Mouse (Mus musculus): Measurements from ENCODE around the gene Nol12. TPM values are rescaled to one million over a fixed set of nuclear protein-coding genes. Genes with fewer than 3 reads are reported as not detected.
A peak's percentile ranks its signal among the peaks of the same experiment; 100 is the strongest.

The Nol12 gene
- polyA plus RNA-seq, 1 experiment from 2014 or later = 46.7 TPM

DNA sequence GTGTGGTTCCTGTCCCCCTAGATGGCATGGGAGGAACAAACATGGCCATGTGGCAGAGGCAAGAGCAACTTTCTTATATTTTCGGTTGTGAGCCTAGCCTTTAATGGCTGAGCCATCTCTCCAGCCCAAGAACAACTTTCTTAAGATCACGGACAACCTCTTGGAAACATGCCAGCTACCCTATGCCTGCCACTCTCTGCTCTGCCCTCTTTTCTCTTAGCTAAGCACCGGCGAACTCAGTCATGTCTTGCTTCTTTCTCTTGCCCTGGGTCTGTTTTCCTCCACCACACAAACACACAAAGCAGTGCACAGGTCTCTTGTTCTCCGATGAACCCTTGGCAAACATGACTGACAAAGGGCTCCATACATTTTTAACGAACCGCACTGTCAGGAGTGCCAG, 11.5 kb downstream of the Nol12 start:
- TF ChIP-seq CTCF (IDR thresholded peaks at IDR 0.05) = no peak
- H3K27me3 ChIP-seq = no peaks in the 10 kb centered on the region
- DNase-seq (ENCODE audit: low read depth, low spot score) = no peak
- ChIA-PET POLR2A (no interaction called here), CTCF (no interaction called here)
- in situ Hi-C loops (cut with MboI; ENCODE audit: low pct_unique_long_range_greater_than_20kb) = no loop called here
- ATAC-seq = no peak

DNA sequence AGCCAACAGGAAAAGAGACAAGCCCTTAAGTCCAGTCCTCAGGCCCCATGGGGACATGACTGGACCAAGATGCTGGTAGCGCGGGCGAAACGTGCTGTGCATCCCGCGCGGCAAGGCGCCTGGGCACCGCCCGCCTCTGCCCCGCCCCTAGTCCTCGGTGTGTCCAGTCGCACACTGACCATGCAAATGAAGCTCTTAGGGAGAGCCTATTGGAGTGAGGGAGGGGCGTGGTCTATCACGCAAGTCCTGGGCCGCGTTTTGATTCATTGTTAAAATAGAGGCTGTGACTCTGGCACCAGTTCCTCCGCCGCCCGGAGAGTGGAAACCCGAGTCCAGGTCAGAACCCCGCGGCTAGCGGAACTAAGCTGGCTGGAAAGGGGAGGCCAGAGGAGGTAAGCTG, 12.9 kb downstream of the Nol12 start, which contains the start of gene Triobp:
Gene Triobp (plus strand): TSS at position 68 of the 400 bp plus-strand sequence.
- TF ChIP-seq CTCF (IDR thresholded peaks at IDR 0.05) = no peak

DNA sequence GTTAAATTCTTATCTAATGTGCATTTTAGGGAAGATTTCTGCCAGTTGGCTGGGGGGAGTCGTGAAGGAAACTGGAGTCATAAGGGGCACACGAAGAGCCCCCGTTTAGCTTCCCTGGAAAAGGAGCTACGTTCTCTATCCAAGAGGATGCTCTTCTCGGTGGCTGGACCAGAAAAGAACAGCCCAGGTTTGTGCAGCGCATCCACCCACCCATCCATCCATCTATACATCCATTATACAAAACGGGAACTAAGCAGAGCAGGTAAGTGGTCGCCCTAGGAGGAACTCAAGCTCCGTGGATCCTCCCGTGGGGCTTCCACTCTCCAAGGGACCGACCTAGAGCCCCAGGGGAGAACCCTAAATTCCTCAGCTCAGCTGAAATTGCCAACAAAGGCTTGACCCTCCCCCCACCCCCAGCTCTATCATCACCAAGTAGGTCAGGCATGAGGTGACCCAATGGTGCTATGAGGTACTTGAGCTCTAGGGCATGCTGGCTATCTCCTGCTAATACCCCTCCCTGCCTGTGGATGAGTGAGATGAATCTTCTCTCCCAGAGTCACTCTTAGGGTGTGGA, 13.5 kb downstream of the Nol12 start:
- CTCF ChIA-PET = interaction anchor here (0.8 to 1.3 kb wide), 4 partner anchors 12 to 90 kb away, joined by 3 to 5 read pairs (median 4); no protein-coding TSS in a partner anchor
- POLR2A ChIA-PET = interaction anchor here (0.7 to 0.9 kb wide), 2 partner anchors 14 to 35 kb away, joined by 3 to 4 read pairs; no protein-coding TSS in a partner anchor
- H3K27me3 ChIP-seq = no peaks in the 10 kb centered on the region
- TF ChIP-seq CTCF (IDR thresholded peaks at IDR 0.05) = no peak
- DNase-seq (ENCODE audit: low read depth, low spot score) = no peak
- no peak for ATAC-seq
- in situ Hi-C loops (cut with MboI; ENCODE audit: low pct_unique_long_range_greater_than_20kb) = no loop called here

More for the DNA sequence above, 12.9 kb downstream of the Nol12 start, which contains the start of gene Triobp:
- no peaks in the 10 kb centered on the region for H3K27me3 ChIP-seq
- ChIA-PET POLR2A (interaction anchor here (0.9 to 1.1 kb wide), 2 partner anchors 32 to 35 kb away, joined by 4 read pairs; no protein-coding TSS in a partner anchor), CTCF (interaction anchor here (1.0 to 1.3 kb wide), 3 partner anchors 32 to 91 kb away, joined by 3 to 5 read pairs (median 4); no protein-coding TSS in a partner anchor)
- peak; percentile 92 for ATAC-seq
- in situ Hi-C loops (cut with MboI; ENCODE audit: low pct_unique_long_range_greater_than_20kb) = no loop called here
- no peak for DNase-seq (ENCODE audit: low read depth, low spot score)

DNA sequence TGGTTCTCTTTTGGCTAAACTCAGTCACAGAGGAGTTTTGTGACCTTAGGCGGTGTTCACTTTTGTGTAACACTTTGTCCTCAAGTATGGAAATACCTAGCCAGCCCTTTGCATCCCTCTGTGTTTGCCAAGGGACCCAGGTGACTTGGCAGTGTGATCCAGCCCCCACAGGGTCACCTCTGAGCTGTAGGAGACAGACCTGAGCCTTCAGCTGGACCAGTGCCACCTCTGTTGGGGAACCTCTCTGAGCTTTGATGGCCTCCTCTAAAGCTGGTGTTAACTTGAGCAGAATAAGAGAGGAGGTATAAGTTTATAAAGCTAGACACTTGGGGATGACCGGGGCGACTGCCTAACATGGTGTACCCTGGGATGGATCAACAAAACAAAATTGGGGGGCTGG, 14.2 kb downstream of the Nol12 start:
- H3K27me3 ChIP-seq = no peaks in the 10 kb centered on the region
- DNase-seq (ENCODE audit: low read depth, low spot score) = no peak
- ATAC-seq = no peak
- ChIA-PET POLR2A (interaction anchor here (0.7 kb wide), 1 partner anchor 13 kb away, joined by 3 read pairs; no protein-coding TSS in a partner anchor), CTCF (interaction anchor here (0.8 to 1.5 kb wide), 4 partner anchors 11 to 89 kb away, joined by 3 to 4 read pairs (median 4); no protein-coding TSS in a partner anchor)
- in situ Hi-C loops (cut with MboI; ENCODE audit: low pct_unique_long_range_greater_than_20kb) = no loop called here
- no peak for TF ChIP-seq CTCF (IDR thresholded peaks at IDR 0.05)

DNA sequence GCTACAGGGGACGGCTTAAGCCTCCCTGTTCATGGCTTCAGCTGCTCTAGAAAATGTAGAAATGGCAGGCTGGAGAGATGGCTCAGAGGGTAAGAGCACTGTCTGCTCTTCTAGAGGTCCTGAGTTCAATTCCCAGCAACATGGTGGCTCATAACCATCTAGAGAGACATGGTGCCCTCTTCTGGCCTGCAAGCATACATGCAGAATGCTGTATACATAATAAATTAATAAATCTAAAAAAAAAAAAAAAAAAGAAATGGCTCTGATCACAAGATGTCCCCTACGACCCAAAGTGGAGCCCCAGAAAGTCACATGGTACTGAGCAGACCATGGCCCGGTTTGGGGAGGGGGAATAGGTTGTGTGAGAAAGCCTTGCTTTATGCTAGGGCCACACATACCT, 20.9 kb downstream of the Nol12 start:
- in situ Hi-C loops (cut with MboI; ENCODE audit: low pct_unique_long_range_greater_than_20kb) = no loop called here
- TF ChIP-seq CTCF (IDR thresholded peaks at IDR 0.05) = no peak
- no peaks in the 10 kb centered on the region for H3K27me3 ChIP-seq
- ChIA-PET POLR2A (no interaction called here), CTCF (no interaction called here)
- ATAC-seq = no peak
- DNase-seq (ENCODE audit: low read depth, low spot score) = no peak

DNA sequence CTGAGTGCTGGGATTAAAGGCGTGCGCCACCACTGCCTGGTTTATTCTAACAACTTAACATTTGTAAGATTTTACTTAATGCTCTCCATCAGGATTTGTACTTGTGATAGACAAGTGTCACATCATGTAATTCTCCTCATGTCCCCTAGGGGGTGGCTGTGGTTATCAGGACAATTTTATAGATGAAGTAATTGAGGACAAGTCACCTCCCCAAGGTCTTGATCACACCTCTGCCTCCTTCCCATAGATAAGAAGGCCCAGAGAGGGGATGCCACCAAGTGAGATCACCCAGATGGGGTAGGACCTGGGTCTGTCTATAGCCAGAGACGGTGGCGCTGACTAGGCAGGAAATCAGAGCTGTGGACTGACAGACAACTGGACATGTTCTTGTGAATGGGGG, 21.6 kb downstream of the Nol12 start:
- TF ChIP-seq CTCF (IDR thresholded peaks at IDR 0.05) = no peak
- ChIA-PET CTCF (interaction anchor here (0.6 to 1.1 kb wide), 2 partner anchors 40 to 46 kb away, joined by 3 read pairs; no protein-coding TSS in a partner anchor), POLR2A (no interaction called here)
- DNase-seq (ENCODE audit: low read depth, low spot score) = no peak
- in situ Hi-C loops (cut with MboI; ENCODE audit: low pct_unique_long_range_greater_than_20kb) = no loop called here
- no peak for ATAC-seq
- no peaks in the 10 kb centered on the region for H3K27me3 ChIP-seq

DNA sequence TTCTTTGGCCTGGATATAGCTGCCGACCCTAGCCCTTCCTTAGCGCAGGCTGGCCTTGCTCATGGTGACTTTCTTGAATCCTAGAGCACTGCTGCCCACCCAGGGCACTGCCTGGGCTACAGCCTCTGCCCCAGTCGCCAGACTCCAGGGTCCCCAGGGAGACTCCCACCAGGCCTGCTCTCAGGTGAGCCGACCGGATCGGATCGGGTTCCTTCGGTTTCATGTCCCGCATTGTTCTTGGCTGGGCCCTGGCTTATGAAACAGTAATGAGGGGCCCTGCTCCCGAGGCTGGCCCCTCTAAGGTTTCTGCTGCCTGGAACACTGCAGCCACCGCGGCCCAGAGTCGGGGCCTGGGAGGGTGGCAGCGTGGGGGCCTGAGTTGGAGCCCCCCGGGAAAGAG, 22.3 kb downstream of the Nol12 start:
- ATAC-seq = no peak

DNA sequence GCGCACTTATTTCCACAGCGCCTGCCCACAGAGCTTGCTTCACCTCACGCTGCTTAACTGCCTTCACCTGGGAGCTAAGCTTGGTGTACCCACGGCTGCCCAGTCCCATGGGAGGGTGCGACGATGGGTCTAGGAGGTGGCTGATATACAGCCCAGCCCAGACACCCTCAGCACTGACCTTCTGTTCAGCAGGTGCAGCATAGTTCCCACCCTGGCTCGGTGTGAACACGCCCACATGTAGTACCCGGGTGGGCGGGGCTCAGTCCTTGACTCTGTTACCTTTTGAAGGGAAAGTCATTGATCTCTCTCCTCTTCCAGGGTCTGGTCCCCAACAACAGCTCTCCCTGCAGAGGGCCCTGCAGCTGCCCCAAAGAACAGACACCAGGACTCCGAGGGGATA, 24.8 kb downstream of the Nol12 start:
- no peaks in the 10 kb centered on the region for H3K27me3 ChIP-seq
- ChIA-PET POLR2A (no interaction called here), CTCF (interaction anchor here (0.9 to 1.3 kb wide), 5 partner anchors 10 to 28 kb away, joined by 3 to 5 read pairs (median 3); no protein-coding TSS in a partner anchor)
- in situ Hi-C loops (cut with MboI; ENCODE audit: low pct_unique_long_range_greater_than_20kb) = no loop called here
- DNase-seq (ENCODE audit: low read depth, low spot score) = no peak
- TF ChIP-seq CTCF (IDR thresholded peaks at IDR 0.05) = no peak
- ATAC-seq = no peak

More for the DNA sequence above, 22.3 kb downstream of the Nol12 start:
- POLR2A ChIA-PET = no interaction called here
- DNase-seq (ENCODE audit: low read depth, low spot score) = no peak
- in situ Hi-C loops (cut with MboI; ENCODE audit: low pct_unique_long_range_greater_than_20kb) = no loop called here
- CTCF ChIA-PET = interaction anchor here (0.6 to 1.1 kb wide), 2 partner anchors 41 to 47 kb away, joined by 3 read pairs; no protein-coding TSS in a partner anchor
- TF ChIP-seq CTCF (IDR thresholded peaks at IDR 0.05) = no peak
- H3K27me3 ChIP-seq = no peaks in the 10 kb centered on the region

DNA sequence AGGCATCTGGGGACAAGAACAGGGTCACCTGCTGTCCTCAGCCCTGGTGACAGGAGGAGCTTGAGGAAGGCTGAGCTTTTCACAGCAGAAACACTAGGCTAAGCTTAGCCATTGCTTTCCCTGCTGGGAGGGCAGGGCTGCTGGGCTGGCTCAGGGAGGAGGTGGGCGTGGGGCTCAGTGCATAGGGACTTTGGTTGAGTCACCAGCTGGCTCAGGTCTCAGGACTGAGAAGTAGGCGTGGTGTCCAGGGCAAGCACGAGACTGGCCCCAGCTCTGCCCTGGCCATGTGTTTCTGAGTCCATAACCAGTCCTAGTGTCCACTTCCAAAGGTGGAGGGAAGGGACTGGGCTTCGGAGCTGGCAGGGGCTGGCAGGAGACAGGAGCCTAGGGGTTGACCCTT, 25.4 kb downstream of the Nol12 start:
- no peak for DNase-seq (ENCODE audit: low read depth, low spot score)
- ChIA-PET CTCF (interaction anchor here (0.9 to 1.3 kb wide), 5 partner anchors 10 to 29 kb away, joined by 3 to 5 read pairs (median 3); no protein-coding TSS in a partner anchor), POLR2A (no interaction called here)
- ATAC-seq = peak; percentile 46
- in situ Hi-C loops (cut with MboI; ENCODE audit: low pct_unique_long_range_greater_than_20kb) = no loop called here
- no peak for TF ChIP-seq CTCF (IDR thresholded peaks at IDR 0.05)
- no peaks in the 10 kb centered on the region for H3K27me3 ChIP-seq

DNA sequence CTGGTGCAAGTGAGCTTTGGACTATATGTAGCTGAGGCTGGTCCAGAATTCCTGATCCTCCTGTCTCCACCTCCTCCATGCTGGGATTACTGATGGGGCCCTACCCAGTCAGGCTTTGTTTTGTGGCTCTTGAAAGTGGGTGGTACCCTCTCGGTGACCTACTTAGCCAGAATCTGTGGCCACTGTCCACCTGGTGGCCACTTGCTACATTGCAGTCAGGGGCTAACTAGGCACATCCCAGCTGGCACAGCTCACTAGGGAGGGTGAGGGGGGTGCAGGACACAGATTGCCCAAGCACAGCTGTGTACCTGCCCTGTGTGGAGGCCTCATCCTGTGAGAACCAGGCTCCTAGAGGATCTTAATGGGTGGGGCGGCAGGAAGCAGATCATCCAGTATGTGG, 28.2 kb downstream of the Nol12 start:
- CTCF ChIA-PET = interaction anchor here (1.0 to 2.8 kb wide), 5 partner anchors 10 to 49 kb away, joined by 3 to 13 read pairs (median 3); partner anchors contain the start of gene Pdxp
- ATAC-seq (peak; percentile 51), DNase-seq (ENCODE audit: low read depth, low spot score) (no peak)
- POLR2A ChIA-PET = interaction anchor here (0.8 to 2.1 kb wide), 2 partner anchors 9 to 20 kb away, joined by 3 to 8 read pairs; no protein-coding TSS in a partner anchor
- no peak for TF ChIP-seq CTCF (IDR thresholded peaks at IDR 0.05)
- H3K27me3 ChIP-seq = no peaks in the 10 kb centered on the region
- in situ Hi-C loops (cut with MboI; ENCODE audit: low pct_unique_long_range_greater_than_20kb) = no loop called here

DNA sequence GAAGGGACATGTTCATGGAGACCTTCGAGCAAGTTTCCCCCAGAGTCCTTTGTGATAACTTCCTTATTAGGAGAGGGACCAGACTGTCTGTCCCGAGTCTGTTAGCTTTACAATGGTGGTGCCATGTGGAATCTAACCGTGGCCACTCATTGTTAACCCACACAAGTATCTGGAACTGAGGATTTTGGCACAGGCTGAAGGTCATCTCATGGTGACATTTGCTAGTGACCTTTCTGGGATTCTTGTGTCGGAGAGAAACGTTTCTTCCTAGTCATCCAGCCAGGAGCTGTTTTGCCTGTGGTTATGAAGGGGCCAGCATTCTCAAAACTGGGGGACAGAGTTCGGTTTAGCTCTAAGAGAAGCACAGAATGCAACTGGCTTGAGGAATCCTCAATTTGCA, 36.9 kb downstream of the Nol12 start:
- DNase-seq (ENCODE audit: low read depth, low spot score) (no peak), ATAC-seq (no peak)
- POLR2A ChIA-PET = interaction anchor here (1.5 kb wide), 1 partner anchor 8 kb away, joined by 3 read pairs; no protein-coding TSS in a partner anchor
- in situ Hi-C loops (cut with MboI; ENCODE audit: low pct_unique_long_range_greater_than_20kb) = no loop called here
- no peak for TF ChIP-seq CTCF (IDR thresholded peaks at IDR 0.05)
- peaks cover 27% of the 10 kb centered on the region for H3K27me3 ChIP-seq
- CTCF ChIA-PET = interaction anchor here (1.9 to 3.3 kb wide), 2 partner anchors 9 to 56 kb away, joined by 9 to 13 read pairs; no protein-coding TSS in a partner anchor
